Mouse (Mus musculus) midbrain, embryonic 10.5 days (tissue): Measurements from ENCODE around the gene Akap13. TPM values are rescaled to one million over a fixed set of nuclear protein-coding genes. Genes with fewer than 3 reads are reported as not detected.

Experiments
- microRNA-seq: library from miRNA; unstranded; fragments of <30 nt; microRNA quantifications from one replicate; pipeline ENCODE4, GENCODE M21; 2017
- polyA plus RNA-seq: library from polyadenylated mRNA; unstranded; fragments of >200 nt; fragmentation: Nextera tagmentation; extraction: Ambion mirVana; gene quantifications from 2 replicates; pipeline ENCODE4 v1.2.1, GENCODE M21; 2016

Akap13 gene
- polyA plus RNA-seq, 1 experiment from 2014 or later, result 29.0 TPM

Small RNA genes lying within 50 kb of the gene (microRNA-seq; reads per million reads assigned to microRNA genes)
- gene Gm23251, result not detected

Other genes starting within 250 kb of the Akap13 start
- 1.6 and 2.4 TPM in 2 replicates for gene Sv2b, start 146.3 kb upstream of the Akap13 start, polyA plus RNA-seq